Mouse (Mus musculus) erythroblast, embryonic 14.5 days (primary cell): Measurements from ENCODE around the gene Kat2b.
"Not testable (repeated sequence)": the region's sequence is repeated elsewhere in the genome, so short reads cannot be mapped to it uniquely, and the experiment has no call there.

ENCODE experiments used
- GATA1 ChIP-seq: IDR thresholded peaks from 2 replicates; pipeline ENCODE4 v1.6.1; 2012; ENCODE audit warnings: low read length, inconsistent platforms, mixed read lengths
- TAL1 ChIP-seq: IDR thresholded peaks from 3 replicates; pipeline ENCODE4 v1.6.1; 2012; ENCODE audit warnings: low read length, inconsistent platforms, mixed read lengths

DNA sequence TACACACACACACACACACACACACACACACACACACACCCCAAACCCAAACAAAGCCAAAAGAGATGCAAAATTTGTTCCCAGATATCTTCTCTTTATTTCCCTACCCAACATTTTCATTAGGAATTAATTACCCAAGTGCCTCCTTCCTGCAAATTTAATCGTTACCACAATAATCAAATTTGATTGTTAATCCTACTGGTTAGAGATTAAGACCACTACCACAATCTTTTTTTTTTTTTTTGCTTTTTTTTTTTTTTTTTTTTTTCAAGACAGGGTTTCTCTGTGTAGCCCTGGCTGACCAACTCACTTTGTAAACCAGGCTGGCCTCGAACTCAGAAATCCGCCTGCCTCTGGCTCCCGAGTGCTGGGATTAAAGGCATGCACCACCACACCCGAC lies 4.3 kb downstream of the Kat2b start:
- TF ChIP-seq GATA1, TAL1: not testable (repeated sequence)
